Mouse (Mus musculus): ENCODE data around the gene Birc5.

- TF ChIP-seq GATA1 (IDR thresholded peaks at IDR 0.05; ENCODE audit: low read length) (no peak), TAL1 (IDR thresholded peaks at IDR 0.05; ENCODE audit: low read length) (no peak)
Measured at GRCm38 (mm10) chr11:117888168-117888852, 39.3 kb downstream of the Birc5 start.
